Mouse (Mus musculus): ENCODE measurements around the gene Mycbpap. TPM values are rescaled to one million over a fixed set of nuclear protein-coding genes. Genes with fewer than 3 reads are reported as not detected.

Mycbpap gene
- total RNA-seq, 2 experiments from 2014 or later: 1.4 to 1.6 TPM

DNA sequence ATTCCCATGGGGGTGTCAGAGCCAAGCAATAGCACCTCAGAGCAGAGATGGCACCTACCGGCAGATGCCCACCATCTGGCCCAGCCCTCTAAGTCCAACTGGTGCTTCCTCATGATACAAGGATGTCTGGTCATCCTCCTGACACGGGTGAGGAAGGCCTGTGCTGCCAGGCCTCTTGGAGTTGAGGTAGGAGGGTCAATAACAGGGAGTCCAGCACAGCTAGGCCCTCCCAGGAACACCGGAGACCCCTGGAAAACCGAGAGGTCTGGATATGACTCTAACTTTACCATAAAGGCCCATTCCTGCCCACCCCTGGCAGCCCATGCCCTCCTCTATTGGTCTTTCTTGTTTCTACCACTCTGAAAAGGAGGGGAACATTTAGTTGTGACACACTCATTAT is 20.9 kb upstream of the Mycbpap start:
- DNase-seq (ENCODE audit: extremely low spot score in 1 of 2, low spot score in 2 of 2): no peak
- intact Hi-C loops (cut with DNase I): loop anchor here (5.0 to 10.0 kb wide), 2 partner anchors 50 to 118 kb away; no protein-coding TSS in a partner anchor

DNA sequence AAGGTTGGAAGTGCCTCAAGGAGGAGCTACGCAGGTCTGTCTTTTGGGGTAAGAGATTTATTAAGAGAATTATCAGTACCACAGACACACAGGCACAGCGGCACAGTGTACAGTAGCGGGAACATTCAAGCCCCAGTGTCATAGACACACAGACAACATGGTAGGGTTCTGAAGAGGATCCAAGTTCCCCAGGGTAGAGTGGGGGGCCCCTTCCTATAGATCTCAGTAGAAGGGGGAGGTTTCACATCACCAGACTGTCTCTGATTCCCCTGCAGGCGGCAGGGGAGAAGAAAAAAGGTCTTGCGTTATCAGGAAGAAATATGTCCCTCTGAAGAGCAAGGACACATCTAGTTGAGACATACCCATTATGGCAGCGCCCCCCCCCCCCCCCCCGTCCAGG is 18.2 kb upstream of the Mycbpap start:
- no peak for DNase-seq (ENCODE audit: extremely low spot score in 1 of 2, low spot score in 2 of 2)
- intact Hi-C loops (cut with DNase I): loop anchor here (5.0 to 10.0 kb wide), 2 partner anchors 47 to 115 kb away; no protein-coding TSS in a partner anchor

DNA sequence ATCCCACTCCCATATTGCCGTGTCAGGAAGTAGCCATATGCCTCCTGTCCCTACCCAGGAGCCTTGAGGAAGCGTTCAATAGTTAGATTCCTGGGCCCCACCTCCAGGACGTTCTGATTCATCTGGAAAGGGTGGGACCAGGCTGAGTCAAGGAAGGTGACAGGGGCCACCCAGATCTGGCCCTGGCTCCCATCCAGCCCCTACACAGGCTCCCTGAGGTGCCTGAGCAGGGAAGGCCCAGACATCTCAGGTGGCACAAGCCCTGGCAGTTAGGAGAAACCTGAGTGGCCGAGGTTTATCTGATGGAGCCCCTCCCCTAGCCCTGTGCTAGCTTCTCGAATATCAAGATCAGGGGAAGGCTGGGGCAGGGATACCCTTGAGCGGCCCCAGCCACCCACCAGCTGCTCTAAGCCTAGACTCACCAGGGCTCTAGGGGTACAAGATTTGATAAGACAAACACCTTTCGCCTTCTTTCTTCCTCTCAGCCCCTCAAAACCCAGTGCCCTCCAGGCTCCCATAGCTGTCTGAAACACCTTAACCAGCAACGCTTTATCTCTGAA is 17.3 kb upstream of the Mycbpap start:
- intact Hi-C loops (cut with DNase I): no loop called here
- no peak for DNase-seq (ENCODE audit: extremely low spot score in 1 of 2, low spot score in 2 of 2)

DNA sequence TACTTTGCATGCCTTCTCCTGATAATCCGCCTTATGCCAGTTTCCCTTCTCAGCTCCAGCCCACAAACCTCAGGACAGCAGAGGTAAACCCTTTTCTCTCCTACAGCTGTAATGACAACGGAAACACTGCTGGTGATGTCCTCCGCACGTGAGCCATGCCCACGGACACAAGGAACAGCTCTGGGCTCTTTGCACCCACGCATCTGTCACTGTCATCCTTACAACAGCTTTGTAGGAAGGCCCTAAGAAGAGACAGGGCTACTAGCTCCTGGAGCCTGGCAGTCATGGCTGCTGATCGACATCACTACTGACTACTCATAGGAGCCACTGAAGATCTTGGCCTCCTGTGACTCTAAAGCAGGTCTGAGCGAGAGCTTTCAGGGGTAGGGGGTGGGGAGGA is 11.6 kb upstream of the Mycbpap start:
- no peak for DNase-seq (ENCODE audit: extremely low spot score in 1 of 2, low spot score in 2 of 2)
- intact Hi-C loops (cut with DNase I): no loop called here

DNA sequence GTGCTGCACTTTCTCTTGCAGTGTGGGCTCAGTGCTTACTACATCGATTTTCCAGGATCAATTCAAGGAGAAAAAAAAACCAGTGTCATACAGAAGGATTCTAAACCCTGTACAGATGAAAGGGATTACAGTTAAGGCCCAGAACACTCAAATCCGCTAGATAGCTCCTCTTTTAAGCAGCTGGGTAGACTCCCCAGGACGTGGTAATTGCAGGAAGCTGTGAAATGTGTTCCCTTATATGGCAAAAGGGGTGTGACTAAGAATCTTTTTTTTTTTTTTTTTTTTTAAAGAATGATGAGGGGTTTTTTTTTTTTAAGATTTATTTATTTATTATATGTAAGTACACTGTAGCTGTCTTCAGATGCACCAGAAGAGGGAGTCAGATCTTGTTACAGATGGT is 7.3 kb upstream of the Mycbpap start:
- intact Hi-C loops (cut with DNase I): no loop called here
- DNase-seq (ENCODE audit: extremely low spot score in 1 of 2, low spot score in 2 of 2): no peak

DNA sequence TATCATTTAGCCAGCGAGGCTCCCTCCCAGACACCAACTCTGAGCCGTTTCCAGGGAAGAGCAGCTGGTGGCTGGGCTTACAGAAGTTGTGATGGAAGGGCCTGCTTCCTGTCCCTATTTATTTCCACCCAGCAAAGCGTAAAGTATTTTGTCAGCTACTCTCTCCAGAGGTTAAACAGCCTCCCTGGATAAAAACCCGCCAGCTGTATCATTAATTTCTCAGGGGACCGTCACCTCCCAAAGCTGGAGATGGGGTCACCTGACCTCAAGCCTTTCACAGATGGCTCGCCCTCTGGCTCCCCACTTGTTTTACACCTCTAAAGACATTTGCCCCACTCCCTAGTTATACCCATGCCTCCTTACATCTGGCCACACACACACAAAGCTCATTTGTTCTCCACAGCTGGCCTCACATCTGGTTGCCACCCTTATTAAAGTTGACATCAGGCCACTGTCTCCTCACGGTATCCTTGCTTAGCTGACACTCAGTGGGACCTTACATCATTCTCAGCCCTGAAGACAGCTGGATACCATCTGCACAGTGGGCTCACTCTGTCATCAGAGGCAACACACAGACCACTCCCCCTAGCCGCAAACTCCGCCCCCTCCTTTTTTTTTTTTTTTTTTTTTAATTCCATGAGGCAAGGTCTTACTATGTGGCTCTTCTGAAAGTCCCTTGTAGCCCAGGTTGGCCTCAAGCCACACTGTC is 4.8 kb upstream of the Mycbpap start:
- no peak for DNase-seq (ENCODE audit: extremely low spot score in 1 of 2, low spot score in 2 of 2)
- intact Hi-C loops (cut with DNase I): no loop called here

DNA sequence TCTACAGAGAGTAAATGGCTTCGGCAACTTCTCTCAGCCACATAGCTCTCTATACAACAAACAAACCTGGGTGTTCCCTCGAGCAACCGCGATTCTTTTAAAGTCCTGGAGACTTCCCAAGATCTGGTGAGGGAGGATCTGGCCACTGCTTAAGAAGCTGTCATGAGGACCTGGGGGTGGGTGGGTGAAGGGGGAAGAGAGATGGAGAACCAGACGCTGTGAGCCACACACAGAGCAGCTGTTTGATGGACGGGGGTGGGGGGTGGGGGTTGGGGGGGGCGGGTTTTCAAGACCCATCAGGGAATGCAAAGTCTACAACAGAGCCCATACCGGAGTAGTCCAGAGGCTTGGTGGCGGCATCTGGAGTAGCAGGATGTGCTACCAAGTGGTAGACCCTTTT is 8.1 kb downstream of the Mycbpap start:
- DNase-seq (ENCODE audit: extremely low spot score in 1 of 2, low spot score in 2 of 2): no peak
- intact Hi-C loops (cut with DNase I): no loop called here

DNA sequence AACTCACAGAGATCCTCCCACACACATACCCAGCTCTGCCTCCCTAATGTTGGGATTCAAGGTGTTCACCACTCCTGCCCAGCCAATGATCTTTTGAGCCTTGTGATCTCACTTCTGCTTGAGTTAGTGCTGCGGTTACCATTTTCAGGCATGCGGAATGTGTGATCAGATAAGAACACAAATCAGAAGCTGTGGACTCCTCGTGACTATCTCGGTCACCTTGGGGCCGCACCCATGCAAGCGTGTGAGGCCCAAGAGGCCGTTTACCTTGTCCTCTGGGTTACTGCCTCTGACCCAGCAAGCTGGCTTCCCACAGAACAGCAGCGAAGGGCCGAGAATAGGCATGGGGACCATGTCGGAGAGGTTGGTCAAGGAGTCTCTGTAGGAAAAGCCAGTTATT is 12.6 kb downstream of the Mycbpap start:
- intact Hi-C loops (cut with DNase I): no loop called here
- DNase-seq (ENCODE audit: extremely low spot score in 1 of 2, low spot score in 2 of 2): no peak

DNA sequence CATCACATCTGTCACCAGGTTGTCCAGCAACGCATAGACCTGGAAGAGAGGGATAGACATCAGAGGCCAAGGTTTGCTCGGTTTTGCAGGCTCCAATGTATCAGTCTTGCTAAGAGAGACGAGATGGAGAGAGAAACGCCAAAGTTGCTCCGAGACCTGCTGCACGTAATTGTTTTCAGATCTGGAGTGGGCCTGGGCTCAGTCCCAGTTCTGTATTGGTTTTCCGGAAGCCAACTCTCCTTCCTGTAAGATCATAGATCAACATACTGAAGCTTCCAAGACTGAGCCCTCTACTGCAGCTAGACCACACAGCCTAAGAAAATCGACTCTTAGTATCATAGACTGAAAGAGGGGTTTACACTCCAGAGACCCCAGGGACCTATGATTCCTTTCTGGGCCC is 20.1 kb downstream of the Mycbpap start:
- no peak for DNase-seq (ENCODE audit: extremely low spot score in 1 of 2, low spot score in 2 of 2)
- intact Hi-C loops (cut with DNase I): no loop called here

DNA sequence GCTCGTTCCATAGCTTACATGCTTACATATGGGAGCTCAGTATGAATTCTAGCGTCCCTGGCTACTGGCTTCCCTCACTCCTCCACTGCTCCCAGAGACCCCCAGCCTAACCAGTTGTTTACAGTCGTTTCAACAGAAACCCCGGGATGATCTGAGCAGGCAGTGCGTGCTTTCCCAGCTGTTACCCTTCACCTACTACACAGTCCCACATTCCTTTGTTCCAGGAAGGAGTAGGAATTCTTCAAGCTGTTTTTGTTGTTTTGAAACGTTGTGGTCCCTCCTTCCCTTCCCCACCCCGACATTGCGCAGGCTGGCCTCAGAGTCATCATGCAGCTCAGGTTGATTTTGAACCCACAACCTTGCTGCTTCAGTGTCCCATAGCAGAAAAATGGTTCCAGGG is 21.2 kb downstream of the Mycbpap start:
- DNase-seq (ENCODE audit: extremely low spot score in 1 of 2, low spot score in 2 of 2): no peak
- intact Hi-C loops (cut with DNase I): no loop called here

DNA sequence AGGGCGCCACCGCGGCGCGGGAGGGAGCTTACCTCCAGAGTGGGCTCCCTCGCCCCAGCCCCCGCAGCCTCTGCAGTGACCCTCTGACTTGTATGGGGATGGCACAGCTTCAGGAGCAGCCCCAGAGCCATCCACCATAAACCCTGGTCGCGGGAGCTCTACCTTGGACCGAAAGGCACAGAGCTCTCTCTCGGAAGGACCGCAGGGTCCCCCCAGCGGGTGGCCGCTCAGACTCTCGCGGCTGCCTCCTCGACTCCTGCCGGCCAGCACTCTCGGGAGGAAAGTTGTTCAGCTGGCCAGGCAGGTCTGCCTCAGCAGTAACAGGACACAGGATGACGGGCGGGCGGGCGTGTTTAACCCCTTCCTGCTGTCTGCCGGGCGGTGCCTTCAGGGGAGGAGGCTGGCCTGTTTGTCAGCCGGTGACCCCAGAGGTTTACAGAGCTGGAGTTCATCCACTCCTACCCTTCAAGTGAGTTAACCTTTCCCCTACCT is 21.8 kb downstream of the Mycbpap start, which contains the start of gene Epn3:
Epn3 (minus strand) TSS at position 314 of the 492 bp plus-strand sequence.
- intact Hi-C loops (cut with DNase I): no loop called here
- peak in 1 of 2 experiments; percentile 51 for DNase-seq (ENCODE audit: extremely low spot score in 1 of 2, low spot score in 2 of 2)

DNA sequence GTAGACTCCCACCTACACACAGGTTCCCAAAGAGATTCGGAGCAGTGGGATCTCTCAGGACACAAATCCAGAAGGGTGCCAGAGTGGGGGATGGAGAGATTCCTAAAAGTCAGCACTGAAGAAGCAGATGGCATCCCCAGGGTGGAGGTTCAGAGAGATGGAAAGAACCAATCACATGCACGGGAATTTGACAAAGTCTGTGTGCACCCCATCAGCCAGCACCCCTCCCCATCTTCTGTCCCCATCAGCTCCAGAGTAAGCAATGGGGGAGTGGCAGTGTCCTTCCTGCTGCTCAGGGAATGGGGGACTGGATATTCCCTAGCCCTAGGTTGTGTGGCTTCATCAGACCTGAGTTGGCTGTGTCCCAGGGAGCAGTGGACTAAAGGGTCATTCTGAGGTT is 22.5 kb downstream of the Mycbpap start:
- intact Hi-C loops (cut with DNase I): no loop called here
- DNase-seq (ENCODE audit: extremely low spot score in 1 of 2, low spot score in 2 of 2): no peak

DNA sequence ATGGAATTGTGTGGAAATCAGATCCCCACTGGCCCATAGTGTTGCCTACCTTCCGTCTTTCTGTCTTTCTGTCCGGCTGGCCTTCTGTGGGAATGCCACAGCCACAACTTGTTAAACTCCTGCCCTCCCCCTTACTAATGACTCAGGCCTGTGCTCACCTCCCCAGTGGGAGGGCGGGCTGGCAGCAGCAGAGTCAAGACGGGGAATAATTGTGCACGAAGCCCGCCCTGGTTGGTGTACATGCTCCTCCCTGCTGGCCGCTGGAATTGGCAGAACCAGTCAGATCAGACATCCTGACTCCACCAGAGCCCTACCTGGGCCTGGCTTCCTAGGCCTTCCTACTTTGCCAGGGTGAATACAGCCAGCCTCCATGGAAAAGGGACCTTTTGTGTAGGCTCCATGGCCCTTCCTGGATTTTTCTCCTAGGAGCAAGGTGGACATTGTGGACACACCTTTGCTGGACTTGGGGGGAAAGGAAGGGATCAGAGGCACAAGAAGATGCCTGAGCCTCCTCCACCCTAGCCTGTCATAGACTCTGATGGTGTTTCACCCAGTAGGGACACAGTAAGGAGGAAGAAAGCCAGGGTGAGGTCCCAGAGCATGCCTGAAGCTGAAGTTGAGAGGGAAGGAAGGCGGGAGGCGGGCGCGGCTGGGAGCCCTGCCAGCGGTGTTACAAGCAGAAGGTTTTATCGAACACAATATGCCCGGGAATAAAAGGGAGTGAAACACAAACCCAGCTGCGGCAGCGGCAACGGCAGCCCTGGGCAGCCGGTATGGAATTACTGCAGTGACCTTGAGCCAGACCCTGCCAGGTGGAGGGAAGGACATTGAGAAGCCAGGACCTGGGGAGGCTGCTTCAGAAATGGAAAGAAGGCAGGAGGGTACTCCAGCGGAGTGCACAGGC is 23.2 kb downstream of the Mycbpap start:
- DNase-seq (ENCODE audit: extremely low spot score in 1 of 2, low spot score in 2 of 2): peak in 1 of 2 experiments; percentile 69
- intact Hi-C loops (cut with DNase I): no loop called here

DNA sequence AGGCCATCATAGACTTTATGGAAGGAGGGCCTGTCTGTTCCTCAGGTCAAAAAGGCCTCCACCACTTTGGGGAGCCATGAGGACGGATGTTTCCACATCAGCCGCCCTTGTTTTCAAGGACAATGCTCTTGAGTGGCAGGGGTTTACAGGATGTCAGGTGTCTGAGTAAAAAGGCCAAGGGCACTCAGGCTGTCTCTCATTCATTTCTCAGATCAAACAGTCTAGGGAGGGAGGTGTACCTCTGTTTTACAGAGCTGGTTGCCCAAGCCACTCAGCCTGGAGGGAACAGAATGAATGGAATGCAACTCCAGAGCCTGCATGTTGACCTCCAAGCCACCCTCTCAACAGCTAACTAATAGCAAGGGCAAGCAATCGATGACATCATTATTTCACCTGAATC is 26.1 kb downstream of the Mycbpap start:
- intact Hi-C loops (cut with DNase I): no loop called here
- no peak for DNase-seq (ENCODE audit: extremely low spot score in 1 of 2, low spot score in 2 of 2)

DNA sequence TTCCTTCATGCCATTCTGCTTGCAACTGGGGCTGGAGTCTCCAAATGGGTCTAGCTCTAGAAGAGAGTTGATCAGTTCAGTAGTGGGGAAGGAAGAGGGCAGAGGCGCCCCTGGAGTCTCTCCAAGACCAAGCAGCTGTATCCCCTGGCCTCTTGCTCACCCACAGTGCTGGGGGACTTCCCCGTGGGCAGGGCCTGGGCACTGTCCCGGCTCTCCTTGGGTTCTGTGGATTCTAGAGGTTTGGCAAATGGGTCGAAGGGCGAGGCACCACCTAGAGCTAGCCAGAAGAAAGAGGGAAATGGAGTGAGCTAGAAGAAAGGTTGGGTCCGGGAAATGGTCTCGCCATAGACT is 29.8 kb downstream of the Mycbpap start:
- intact Hi-C loops (cut with DNase I): loop anchor here (5.0 kb wide), 1 partner anchor 51 kb away; no protein-coding TSS in a partner anchor
- no peak for DNase-seq (ENCODE audit: extremely low spot score in 1 of 2, low spot score in 2 of 2)

DNA sequence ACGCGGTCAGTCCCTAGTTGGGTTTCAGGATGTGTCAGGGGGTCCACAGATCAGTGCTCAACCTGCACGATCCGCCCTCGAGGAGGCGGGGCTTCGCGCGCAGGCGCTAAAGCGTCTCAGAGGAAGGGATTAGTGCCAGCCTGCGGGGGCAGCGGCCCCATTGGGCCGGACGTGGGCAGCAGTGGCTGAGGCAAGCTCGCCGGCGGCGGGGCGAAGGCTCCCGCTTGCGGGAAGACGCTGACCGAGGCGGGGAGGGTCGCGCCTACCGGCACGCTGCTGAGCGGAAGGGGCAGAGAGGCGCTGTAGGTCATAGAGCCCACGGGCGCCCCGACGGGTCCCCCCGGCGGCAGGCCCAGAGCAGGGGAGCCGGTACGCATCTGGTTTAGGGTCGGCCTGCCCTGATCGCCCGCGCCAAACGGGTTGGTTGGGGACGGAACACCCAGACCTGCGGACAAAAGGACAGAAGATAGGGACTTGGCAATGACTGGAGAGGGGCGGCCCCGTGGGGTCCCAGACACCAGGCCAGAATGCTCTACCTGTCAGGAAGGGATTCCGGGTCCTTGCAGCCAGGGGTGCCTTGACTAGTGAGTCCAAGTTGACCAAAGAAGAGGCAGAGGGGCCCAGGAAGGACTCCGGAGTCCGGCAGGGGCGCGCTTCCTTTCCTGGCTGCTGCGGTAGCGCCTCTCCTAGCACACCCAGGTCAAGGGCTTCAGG is 30.4 kb downstream of the Mycbpap start:
- DNase-seq (ENCODE audit: extremely low spot score in 1 of 2, low spot score in 2 of 2): peak in 1 of 2 experiments; percentile 79
- intact Hi-C loops (cut with DNase I): loop anchor here (5.0 kb wide), 1 partner anchor 51 kb away; no protein-coding TSS in a partner anchor

DNA sequence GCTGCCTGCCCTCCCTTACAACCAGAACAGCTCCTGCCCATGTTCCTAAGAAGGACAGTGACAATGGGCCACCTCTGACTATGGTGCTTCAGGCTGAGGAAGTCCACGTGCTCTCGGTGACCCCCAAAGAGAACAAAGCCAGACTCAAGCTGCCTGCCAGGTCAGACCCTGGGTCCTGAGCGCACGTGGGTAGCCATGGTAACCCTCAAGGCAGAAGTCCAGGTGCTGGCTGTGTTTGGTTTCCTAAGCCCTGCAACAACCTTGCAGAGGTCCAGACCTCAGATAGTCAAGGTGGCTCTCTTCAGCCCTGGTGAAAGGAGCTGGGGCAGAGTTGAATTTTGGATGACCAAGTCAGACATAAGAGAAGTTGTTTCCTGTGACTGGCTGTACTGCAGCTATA is 31.8 kb downstream of the Mycbpap start:
- intact Hi-C loops (cut with DNase I): loop anchor here (5.0 kb wide), 5 partner anchors 53 to 357 kb away; no protein-coding TSS in a partner anchor
- DNase-seq (ENCODE audit: extremely low spot score in 1 of 2, low spot score in 2 of 2): no peak

DNA sequence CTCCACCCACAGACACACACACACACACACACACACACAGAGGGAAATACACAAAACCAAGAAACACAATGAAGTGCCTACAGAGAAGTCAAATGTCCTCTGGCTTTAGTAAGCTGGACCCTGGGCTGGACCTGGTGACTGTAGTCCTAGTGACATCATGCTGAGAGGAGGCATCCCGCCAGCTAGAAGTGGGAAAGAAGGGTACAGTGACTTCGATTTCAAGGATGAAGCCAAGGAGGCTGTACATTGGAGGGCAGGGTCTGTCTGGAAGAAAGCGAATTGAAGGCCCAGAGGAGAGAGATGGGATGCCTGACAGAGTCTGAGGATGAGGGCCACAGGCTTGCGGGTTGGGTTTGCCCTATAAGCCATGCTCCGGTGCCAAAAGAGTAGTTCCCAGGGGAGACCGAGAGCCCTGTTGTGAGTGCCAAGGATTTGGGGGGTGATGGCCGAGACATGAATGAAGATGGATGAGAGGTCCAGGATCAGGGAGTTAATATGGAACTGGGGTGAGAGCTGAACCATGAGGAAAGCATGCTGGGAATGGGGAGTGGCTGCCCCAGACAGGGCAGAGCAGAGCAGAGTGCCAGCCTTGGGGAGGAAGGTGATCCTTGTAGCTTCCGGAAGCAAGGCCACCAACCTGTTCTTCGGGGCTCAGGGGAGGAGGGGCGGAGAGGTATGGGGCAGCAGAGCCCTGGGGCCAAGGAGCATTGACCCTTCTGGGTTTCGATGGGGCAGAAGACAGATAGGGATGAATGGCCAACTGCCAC is 32.6 kb downstream of the Mycbpap start:
- intact Hi-C loops (cut with DNase I): loop anchor here (5.0 kb wide), 4 partner anchors 67 to 357 kb away; no protein-coding TSS in a partner anchor
- DNase-seq (ENCODE audit: extremely low spot score in 1 of 2, low spot score in 2 of 2): no peak
